Mouse (Mus musculus): ENCODE measurements around the gene Cacna1c. TPM values are rescaled to one million over a fixed set of nuclear protein-coding genes. Genes with fewer than 3 reads are reported as not detected.

Cacna1c gene
- polyA plus RNA-seq, 1 experiment from 2014 or later, result 5.2 TPM

- H3K4me1 ChIP-seq (replicated peaks), result no peaks in the 10 kb centered on the region
- H3K9me3 ChIP-seq, result no peaks in the 10 kb centered on the region
- H3K27ac ChIP-seq, result no peak overlapping the region
- H3K9ac ChIP-seq (replicated peaks), result no peak overlapping the region
- no peak for ATAC-seq
- no peaks in the 10 kb centered on the region for H3K36me3 ChIP-seq
- H3K4me3 ChIP-seq (replicated peaks), result no peak overlapping the region
- no peak overlapping the region for H3K4me2 ChIP-seq (replicated peaks)
- WGBS, result 79% methylated on average over 7 of the region's 7 CpGs
- no peaks in the 10 kb centered on the region for H3K27me3 ChIP-seq
Observed at GRCm38 (mm10) chr6:118758290-118758907, 437.8 kb downstream of the Cacna1c start.

GRCm38 (mm10) chr6:118757533-118758289 lies 438.5 kb downstream of the Cacna1c start:
- Histone ChIP-seq H3K4me2 (replicated peaks) (no peak overlapping the region), H3K9me3 (no peaks in the 10 kb centered on the region), H3K27me3 (no peaks in the 10 kb centered on the region), H3K4me3 (replicated peaks) (no peak overlapping the region), H3K36me3 (no peaks in the 10 kb centered on the region), H3K27ac (no peak overlapping the region), H3K4me1 (replicated peaks) (no peaks in the 10 kb centered on the region), H3K9ac (replicated peaks) (no peak overlapping the region)
- 79% methylated on average over 12 of the region's 12 CpGs for WGBS
- no peak for ATAC-seq

GRCm38 (mm10) chr6:118756511-118756910 lies 439.7 kb downstream of the Cacna1c start:
- no peak overlapping the region for H3K4me3 ChIP-seq (replicated peaks)
- no peaks in the 10 kb centered on the region for H3K4me1 ChIP-seq (replicated peaks)
- no peak overlapping the region for H3K4me2 ChIP-seq (replicated peaks)
- H3K27ac ChIP-seq, result no peak overlapping the region
- no peaks in the 10 kb centered on the region for H3K9me3 ChIP-seq
- no peak overlapping the region for H3K9ac ChIP-seq (replicated peaks)
- H3K27me3 ChIP-seq, result no peaks in the 10 kb centered on the region
- ATAC-seq, result no peak
- 53% methylated on average over 4 of the region's 4 CpGs for WGBS
- no peaks in the 10 kb centered on the region for H3K36me3 ChIP-seq

- no peaks in the 10 kb centered on the region for H3K36me3 ChIP-seq
- no peak overlapping the region for H3K4me3 ChIP-seq (replicated peaks)
- ATAC-seq, result no peak
- H3K9me3 ChIP-seq, result no peaks in the 10 kb centered on the region
- no peaks in the 10 kb centered on the region for H3K4me1 ChIP-seq (replicated peaks)
- H3K27ac ChIP-seq, result no peak overlapping the region
- H3K4me2 ChIP-seq (replicated peaks), result no peak overlapping the region
- no peaks in the 10 kb centered on the region for H3K27me3 ChIP-seq
- H3K9ac ChIP-seq (replicated peaks), result no peak overlapping the region
- 92% methylated on average over 5 of the region's 5 CpGs for WGBS
Observed at GRCm38 (mm10) chr6:118755768-118756167, 440.4 kb downstream of the Cacna1c start.

GRCm38 (mm10) chr6:118754439-118754838 lies 441.8 kb downstream of the Cacna1c start:
- 84% methylated on average over 3 of the region's 3 CpGs for WGBS
- Histone ChIP-seq H3K4me1 (replicated peaks) (no peaks in the 10 kb centered on the region), H3K4me2 (replicated peaks) (no peak overlapping the region), H3K27ac (no peak overlapping the region), H3K4me3 (replicated peaks) (no peak overlapping the region), H3K9me3 (no peaks in the 10 kb centered on the region), H3K27me3 (no peaks in the 10 kb centered on the region), H3K9ac (replicated peaks) (no peak overlapping the region), H3K36me3 (no peaks in the 10 kb centered on the region)
- ATAC-seq, result no peak

GRCm38 (mm10) chr6:118753787-118754186 lies 442.4 kb downstream of the Cacna1c start:
- 0 out of 2 replicates have a peak overlapping the region, but pooled peaks have one; percentile 16 for H3K27ac ChIP-seq
- H3K4me3 ChIP-seq (replicated peaks), result no peak overlapping the region
- no peaks in the 10 kb centered on the region for H3K27me3 ChIP-seq
- 68% methylated on average over 8 of the region's 8 CpGs for WGBS
- no peaks in the 10 kb centered on the region for H3K4me1 ChIP-seq (replicated peaks)
- no peak for ATAC-seq
- H3K4me2 ChIP-seq (replicated peaks), result no peak overlapping the region
- H3K9me3 ChIP-seq, result no peaks in the 10 kb centered on the region
- no peaks in the 10 kb centered on the region for H3K36me3 ChIP-seq
- no peak overlapping the region for H3K9ac ChIP-seq (replicated peaks)

GRCm38 (mm10) chr6:118753064-118753463 lies 443.2 kb downstream of the Cacna1c start:
- Histone ChIP-seq H3K4me1 (replicated peaks) (no peaks in the 10 kb centered on the region), H3K27me3 (no peaks in the 10 kb centered on the region), H3K27ac (no peak overlapping the region), H3K9me3 (no peaks in the 10 kb centered on the region), H3K4me2 (replicated peaks) (no peak overlapping the region), H3K9ac (replicated peaks) (no peak overlapping the region), H3K4me3 (replicated peaks) (no peak overlapping the region), H3K36me3 (no peaks in the 10 kb centered on the region)
- 76% methylated on average over 5 of the region's 5 CpGs for WGBS
- ATAC-seq, result no peak

GRCm38 (mm10) chr6:118749285-118749684 lies 446.9 kb downstream of the Cacna1c start:
- Histone ChIP-seq H3K4me2 (replicated peaks) (no peak overlapping the region), H3K4me3 (replicated peaks) (no peak overlapping the region), H3K27me3 (no peaks in the 10 kb centered on the region), H3K4me1 (replicated peaks) (no peaks in the 10 kb centered on the region), H3K36me3 (no peaks in the 10 kb centered on the region; the same call in 1 of the 2 replicates), H3K9ac (replicated peaks) (no peak overlapping the region), H3K27ac (no peak overlapping the region), H3K9me3 (no peaks in the 10 kb centered on the region)
- 81% methylated on average over 1 of the region's 1 CpGs for WGBS
- ATAC-seq, result no peak

GRCm38 (mm10) chr6:118742701-118743100 lies 453.5 kb downstream of the Cacna1c start:
- no peaks in the 10 kb centered on the region for H3K9me3 ChIP-seq
- H3K9ac ChIP-seq (replicated peaks), result no peak overlapping the region
- H3K4me3 ChIP-seq (replicated peaks), result no peak overlapping the region
- H3K4me1 ChIP-seq (replicated peaks), result no peaks in the 10 kb centered on the region
- H3K27ac ChIP-seq, result no peak overlapping the region
- no peak overlapping the region for H3K4me2 ChIP-seq (replicated peaks)
- H3K27me3 ChIP-seq, result no peaks in the 10 kb centered on the region
- no peaks in the 10 kb centered on the region; the same call in 1 of the 2 replicates for H3K36me3 ChIP-seq
- no peak for ATAC-seq
- WGBS, result 88% methylated on average over 6 of the region's 6 CpGs

GRCm38 (mm10) chr6:118741841-118742240 lies 454.4 kb downstream of the Cacna1c start:
- Histone ChIP-seq H3K9ac (replicated peaks) (no peak overlapping the region), H3K27ac (no peak overlapping the region), H3K4me2 (replicated peaks) (no peak overlapping the region), H3K9me3 (no peaks in the 10 kb centered on the region), H3K4me3 (replicated peaks) (no peak overlapping the region), H3K36me3 (no peaks in the 10 kb centered on the region; the same call in 1 of the 2 replicates), H3K27me3 (no peaks in the 10 kb centered on the region), H3K4me1 (replicated peaks) (no peaks in the 10 kb centered on the region)
- ATAC-seq, result no peak
- WGBS, result 92% methylated on average over 14 of the region's 14 CpGs

- no peaks in the 10 kb centered on the region for H3K4me1 ChIP-seq (replicated peaks)
- H3K27me3 ChIP-seq, result no peaks in the 10 kb centered on the region
- no peaks in the 10 kb centered on the region; the same call in 1 of the 2 replicates for H3K36me3 ChIP-seq
- H3K9me3 ChIP-seq, result no peaks in the 10 kb centered on the region
- H3K4me3 ChIP-seq (replicated peaks), result no peak overlapping the region
- H3K9ac ChIP-seq (replicated peaks), result no peak overlapping the region
- ATAC-seq, result no peak
- 87% methylated on average over 9 of the region's 9 CpGs for WGBS
- H3K4me2 ChIP-seq (replicated peaks), result no peak overlapping the region
- no peak overlapping the region for H3K27ac ChIP-seq
Observed at GRCm38 (mm10) chr6:118739961-118740599, 456.1 kb downstream of the Cacna1c start.

- H3K4me2 ChIP-seq (replicated peaks), result no peak overlapping the region
- H3K9me3 ChIP-seq, result no peaks in the 10 kb centered on the region
- no peaks in the 10 kb centered on the region for H3K27me3 ChIP-seq
- no peaks in the 10 kb centered on the region for H3K4me1 ChIP-seq (replicated peaks)
- H3K27ac ChIP-seq, result no peak overlapping the region
- ATAC-seq, result no peak
- WGBS, result 65% methylated on average over 4 of the region's 4 CpGs
- H3K4me3 ChIP-seq (replicated peaks), result no peak overlapping the region
- H3K36me3 ChIP-seq, result peaks cover 4% of the 10 kb centered on the region; the same call in 1 of the 2 replicates
- H3K9ac ChIP-seq (replicated peaks), result no peak overlapping the region
Observed at GRCm38 (mm10) chr6:118739344-118739743, 456.9 kb downstream of the Cacna1c start.

Data from midbrain, embryonic 13.5 days (tissue).